Mouse (Mus musculus) spleen, adult 2 months (tissue): ENCODE data around the gene Phlpp1. TPM values are rescaled to one million over a fixed set of nuclear protein-coding genes. Genes with fewer than 3 reads are reported as not detected.

Source experiments
- DNase-seq, 2 experiments: peaks; one replicate each; pipeline versions ENCODE4 v3.0.0 to v3.0.0-alpha.2; 2012 to 2021; ENCODE audit warnings: low spot score in 2 of 2, low read depth in 1 of 2
- H3K27ac ChIP-seq: fragments of 200-500 bp; 2 replicates; pipeline ENCODE4 v1.5.1; 2012; ENCODE audit warnings: low read length, inconsistent platforms; ENCODE audit not compliant: insufficient read depth
- H3K27me3 ChIP-seq: fragments of 200-500 bp; 2 replicates; pipeline ENCODE4 v1.6.1; 2012; ENCODE audit warnings: mild to moderate bottlenecking, moderate library complexity, low read length, inconsistent platforms; ENCODE audit not compliant: control insufficient read depth, insufficient read depth
- H3K36me3 ChIP-seq: fragments of 200-500 bp; 2 replicates; pipeline ENCODE4 v1.6.1; 2012; ENCODE audit warnings: mild to moderate bottlenecking, low read length, inconsistent platforms; ENCODE audit not compliant: control insufficient read depth, insufficient read depth
- H3K4me1 ChIP-seq: fragments of 200-500 bp; 2 replicates; pipeline ENCODE4 v1.6.1; 2011; ENCODE audit warnings: inconsistent platforms; ENCODE audit not compliant: control insufficient read depth, insufficient read depth, insufficient read length
- H3K4me3 ChIP-seq: fragments of 200-500 bp; 2 replicates; pipeline ENCODE4 v1.5.1; 2011; ENCODE audit warnings: mild to moderate bottlenecking, inconsistent platforms; ENCODE audit not compliant: insufficient read depth, insufficient read length; ENCODE audit errors: extremely low read depth
- CTCF ChIP-seq: fragments of 200-500 bp; IDR thresholded peaks from 2 replicates; pipeline ENCODE4 v1.5.1; 2011; ENCODE audit warnings: mild to moderate bottlenecking, inconsistent platforms; ENCODE audit not compliant: insufficient read depth, insufficient read length, insufficient replicate concordance; ENCODE audit errors: extremely low read depth
- POLR2A ChIP-seq: fragments of 200-500 bp; IDR thresholded peaks from 2 replicates; pipeline ENCODE4 v1.6.1; 2011; ENCODE audit warnings: low read depth, low read length, inconsistent platforms
- WGBS: fragments of 180-500 bp; shearing (Covaris S2); methylation state at CpG from one replicate; pipeline ENCODE4 v1.1.7; 2018; 5-methylcytosine and 5-hydroxymethylcytosine counted together
- polyA plus RNA-seq: library from polyadenylated mRNA; depleted of rRNA; stranded (reverse); fragments of >200 nt; gene quantifications from 2 replicates; pipeline ENCODE4 v1.2.3, GENCODE M21; 2012

Phlpp1 gene
- polyA plus RNA-seq, 1 experiment: 6.0 TPM

DNA sequence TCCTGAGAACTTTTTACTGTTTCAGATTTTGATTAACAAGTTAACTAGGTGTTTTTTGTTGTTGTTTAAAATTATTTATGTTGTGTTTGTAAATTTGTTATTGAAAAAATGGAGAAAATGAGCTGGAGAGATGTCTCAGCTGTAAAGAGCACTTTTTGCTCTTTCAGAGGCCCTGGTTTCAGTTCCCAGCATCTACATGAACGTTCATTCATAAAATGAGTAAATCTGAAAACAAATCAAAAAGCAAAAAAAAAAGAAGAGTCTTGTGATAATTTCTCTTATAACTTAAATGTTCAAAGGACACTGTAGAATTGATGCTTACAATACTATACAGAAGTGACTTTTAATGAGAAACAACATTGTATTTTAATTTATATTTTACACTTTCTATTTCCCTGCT is 82.5 kb downstream of the Phlpp1 start:
- no peak for TF ChIP-seq CTCF
- no peak for TF ChIP-seq POLR2A
- WGBS: 53% methylated on average over 1 of the region's 1 CpGs

DNA sequence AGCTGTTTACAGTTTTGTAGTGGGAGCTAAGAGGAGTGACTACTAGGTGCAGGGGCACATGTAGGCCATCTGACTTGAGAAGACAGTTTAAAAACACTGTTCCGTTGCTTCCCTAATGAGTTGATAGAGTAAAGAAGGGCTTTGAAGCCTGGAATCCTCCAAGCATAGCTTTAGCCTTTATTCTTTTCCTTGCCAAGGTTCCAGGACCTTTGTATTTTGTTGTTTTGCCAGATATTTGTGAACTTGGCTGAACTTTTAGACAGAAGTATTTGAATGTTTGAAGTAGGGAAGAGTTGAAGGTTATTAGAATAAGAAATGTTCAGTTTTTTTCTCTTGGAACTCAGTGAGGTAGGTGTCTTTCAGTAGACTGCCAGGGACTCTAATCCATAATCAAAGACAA is 85.6 kb downstream of the Phlpp1 start:
- TF ChIP-seq POLR2A (no peak), CTCF (no peak)
- Histone ChIP-seq H3K27ac (no peak overlapping the region), H3K27me3 (no peaks in the 10 kb centered on the region), H3K4me3 (no peak overlapping the region), H3K36me3 (no peaks in the 10 kb centered on the region), H3K4me1 (no peaks in the 10 kb centered on the region; the same call in none of the 2 replicates)
- no peak for DNase-seq
- WGBS: 89% methylated on average over 1 of the region's 1 CpGs

More for the DNA sequence above, 82.5 kb downstream of the Phlpp1 start:
- Histone ChIP-seq H3K4me3 (no peak overlapping the region), H3K36me3 (no peaks in the 10 kb centered on the region), H3K27me3 (no peaks in the 10 kb centered on the region), H3K27ac (no peak overlapping the region), H3K4me1 (no peaks in the 10 kb centered on the region; the same call in 1 of the 2 replicates)
- no peak for DNase-seq

DNA sequence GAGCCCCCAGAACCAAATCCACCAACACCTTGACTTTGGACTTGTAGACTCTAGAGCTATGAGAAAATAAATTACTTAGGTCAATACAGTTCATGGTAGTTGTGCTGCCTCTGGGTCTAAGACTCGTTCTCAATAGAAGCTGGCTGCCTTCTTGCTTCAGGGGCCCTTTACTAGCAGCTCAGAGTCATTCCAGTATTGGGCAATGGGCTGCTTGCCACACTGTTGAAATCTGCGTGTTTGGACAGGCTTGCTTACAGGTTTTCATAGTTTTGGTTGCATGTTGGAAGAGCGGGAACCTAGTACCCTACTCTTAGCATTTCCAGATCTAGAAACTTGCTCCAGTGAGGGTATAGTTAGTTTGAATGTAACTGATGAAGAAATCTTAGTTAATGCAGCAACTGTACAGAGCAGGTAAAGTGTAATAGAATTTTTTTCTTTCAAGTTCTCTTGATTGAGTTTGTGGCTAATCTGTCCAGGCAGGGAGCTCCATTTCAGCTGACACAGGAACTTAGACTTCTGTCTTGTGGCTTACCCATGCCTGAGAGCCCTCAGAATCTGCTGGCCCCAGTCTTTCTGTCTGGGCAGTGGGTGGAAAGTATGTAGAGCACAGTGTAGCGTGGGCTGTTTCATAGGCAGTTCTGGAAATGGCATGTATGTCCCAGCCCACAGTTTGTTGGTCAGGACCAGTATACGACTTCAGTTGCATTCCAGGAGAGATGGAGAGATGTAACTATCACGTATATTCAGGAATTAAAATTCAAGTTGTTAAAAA is 96.7 kb downstream of the Phlpp1 start:
- H3K36me3 ChIP-seq: no peaks in the 10 kb centered on the region
- WGBS: 90% methylated on average over 6 of the region's 6 CpGs

DNA sequence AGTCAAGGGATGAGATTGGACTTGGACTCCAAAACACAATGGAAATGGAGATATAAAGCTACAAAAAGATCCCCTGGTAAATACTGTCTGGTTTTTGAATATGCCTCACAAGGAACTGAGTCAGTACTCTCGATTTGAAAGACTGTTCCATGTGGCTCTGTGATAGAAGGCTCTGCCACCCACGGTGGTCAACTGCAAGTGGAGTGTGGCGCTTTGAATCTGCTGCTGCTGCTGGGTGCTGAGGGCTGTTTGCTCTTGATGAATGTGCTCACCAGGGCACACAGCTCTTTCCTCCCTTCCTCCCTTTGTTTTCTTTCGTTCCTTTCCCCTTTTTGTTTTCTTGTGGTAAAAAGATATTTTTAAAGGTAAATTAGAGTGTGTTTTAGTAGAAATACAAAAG is 97.8 kb downstream of the Phlpp1 start:
- WGBS: 55% methylated on average over 4 of the region's 4 CpGs

More for the DNA sequence above, 96.7 kb downstream of the Phlpp1 start:
- no peak overlapping the region for H3K4me3 ChIP-seq
- no peak for TF ChIP-seq CTCF
- TF ChIP-seq POLR2A: no peak
- DNase-seq: no peak
- H3K27ac ChIP-seq: no peak overlapping the region
- no peaks in the 10 kb centered on the region for H3K27me3 ChIP-seq
- H3K4me1 ChIP-seq: peaks cover 4% of the 10 kb centered on the region

DNA sequence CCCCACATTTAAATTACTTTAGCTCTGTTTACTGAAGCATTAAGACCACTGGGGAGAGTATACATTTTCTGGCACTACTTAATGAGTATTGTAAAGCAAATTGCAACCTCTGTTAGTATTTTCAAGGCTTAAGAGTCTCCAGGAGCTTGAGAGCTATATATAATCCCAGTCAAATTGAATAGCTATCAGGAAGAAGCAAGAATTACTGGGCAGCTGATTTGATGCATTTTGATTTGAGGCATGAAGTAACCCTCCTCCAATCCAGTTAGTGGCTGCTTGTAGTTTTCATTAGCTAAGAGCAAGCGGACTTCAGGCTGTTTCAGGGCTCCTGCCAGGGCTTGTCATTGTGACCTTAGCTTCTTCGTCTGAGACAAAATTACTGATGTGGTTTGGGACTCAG is 101.4 kb downstream of the Phlpp1 start:
- Histone ChIP-seq H3K36me3 (no peaks in the 10 kb centered on the region), H3K4me1 (peaks cover 8% of the 10 kb centered on the region), H3K27ac (no peak overlapping the region), H3K27me3 (no peaks in the 10 kb centered on the region), H3K4me3 (no peak overlapping the region)
- TF ChIP-seq CTCF (no peak), POLR2A (no peak)
- DNase-seq: no peak
- WGBS: 89% methylated on average over 2 of the region's 2 CpGs

More for the DNA sequence above, 97.8 kb downstream of the Phlpp1 start:
- no peak overlapping the region for H3K27ac ChIP-seq
- H3K27me3 ChIP-seq: no peaks in the 10 kb centered on the region
- H3K4me3 ChIP-seq: no peak overlapping the region
- TF ChIP-seq POLR2A (no peak), CTCF (no peak)
- no peaks in the 10 kb centered on the region for H3K36me3 ChIP-seq
- H3K4me1 ChIP-seq: peaks cover 8% of the 10 kb centered on the region
- DNase-seq: no peak

DNA sequence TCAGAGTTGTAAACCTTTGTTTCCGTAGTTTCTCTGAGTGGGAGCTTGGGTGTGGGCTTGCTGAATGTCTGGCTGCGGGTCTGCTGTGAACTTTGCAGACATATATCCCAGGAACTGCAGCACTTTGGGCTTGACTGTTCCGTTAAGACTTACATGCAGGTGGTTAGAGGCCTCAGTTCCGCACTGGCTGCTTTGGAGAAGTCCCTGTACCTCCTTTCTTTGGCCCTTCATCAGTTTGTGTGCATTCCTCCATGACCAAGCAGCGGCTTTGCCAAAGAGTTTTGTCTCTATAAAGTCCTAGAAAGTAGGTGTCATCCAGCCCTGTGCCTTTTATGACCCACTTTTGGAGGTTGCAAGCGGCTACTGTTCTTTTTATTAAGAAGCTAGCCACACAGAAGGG is 102.2 kb downstream of the Phlpp1 start:
- WGBS: 56% methylated on average over 6 of the region's 6 CpGs
- no peak for DNase-seq

DNA sequence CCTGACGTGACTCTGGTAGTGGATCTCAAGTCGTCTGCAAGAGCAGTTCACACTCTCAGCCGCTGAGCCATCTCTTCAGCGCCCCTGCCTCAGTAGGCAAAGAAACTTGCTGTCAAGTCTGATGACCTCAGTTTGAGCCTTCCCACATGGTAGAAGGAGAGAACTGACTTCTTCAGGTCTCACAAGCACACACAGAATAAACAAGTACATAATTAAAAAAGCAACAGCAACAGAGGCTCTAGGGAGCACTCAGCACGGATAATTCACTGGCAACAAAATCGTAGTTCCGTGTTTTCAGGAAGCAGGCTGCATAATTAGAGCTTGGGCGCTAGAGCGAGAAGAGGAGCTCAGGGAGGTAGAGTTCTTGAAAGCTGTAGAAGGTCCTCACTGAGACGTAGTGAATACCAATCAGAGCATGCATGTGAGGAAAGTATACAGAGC is 103.0 kb downstream of the Phlpp1 start:
- 27% methylated on average over 10 of the region's 10 CpGs for WGBS
- Histone ChIP-seq H3K27me3 (no peaks in the 10 kb centered on the region), H3K27ac (no peak overlapping the region), H3K4me1 (peaks cover 9% of the 10 kb centered on the region), H3K4me3 (no peak overlapping the region), H3K36me3 (no peaks in the 10 kb centered on the region)
- TF ChIP-seq POLR2A: no peak
- TF ChIP-seq CTCF: no peak
- DNase-seq: no peak

More for the DNA sequence above, 102.2 kb downstream of the Phlpp1 start:
- TF ChIP-seq POLR2A: no peak
- TF ChIP-seq CTCF: no peak
- Histone ChIP-seq H3K4me3 (no peak overlapping the region), H3K4me1 (peaks cover 7% of the 10 kb centered on the region), H3K27me3 (no peaks in the 10 kb centered on the region), H3K27ac (no peak overlapping the region), H3K36me3 (no peaks in the 10 kb centered on the region)
